In genomic region chr1:45431922-45432321, GRCm38 (mm10) we compare ENCODE assay signal across 8 mouse cellular contexts.
DNase-seq lines count a peak whose midpoint lies in the region; ATAC-seq lines count a peak whose summit lies in the region.

No protein-coding gene starts in this region.

- no peak overlapping the region for H3K4me3 ChIP-seq in kidney, embryonic 14.5 days (ENCODE audit: low read length)
- H3K4me3 ChIP-seq in liver, embryonic 16.5 days (ENCODE audit: low read depth, low read length): no peak overlapping the region

- no peaks in the 10 kb centered on the region; the same call in 1 of the 2 replicates for H3K36me3 ChIP-seq in kidney, embryonic 14.5 days (ENCODE audit: control insufficient read depth, insufficient read depth, low read length)
- no peaks in the 10 kb centered on the region for H3K36me3 ChIP-seq in liver, embryonic 16.5 days (ENCODE audit: control insufficient read depth, insufficient read depth)

- no peak overlapping the region for H3K9ac ChIP-seq in kidney, embryonic 14.5 days (ENCODE audit: low read depth, low read length)
- H3K9ac ChIP-seq in liver, embryonic 16.5 days (ENCODE audit: low read depth, low read length): no peak overlapping the region

- H3K27me3 ChIP-seq in kidney, embryonic 14.5 days (ENCODE audit: control insufficient read depth, insufficient read depth, low read length): no peaks in the 10 kb centered on the region
- no peaks in the 10 kb centered on the region for H3K27me3 ChIP-seq in liver, embryonic 16.5 days (ENCODE audit: control insufficient read depth, insufficient read depth, low read depth, low read length)

- H3K27ac ChIP-seq in kidney, embryonic 14.5 days (ENCODE audit: low read depth, low read length): no peak overlapping the region
- H3K27ac ChIP-seq in liver, embryonic 16.5 days (ENCODE audit: low read length): no peak overlapping the region

- no peaks in the 10 kb centered on the region for H3K4me1 ChIP-seq in kidney, embryonic 14.5 days (ENCODE audit: control insufficient read depth, insufficient read depth, low read length)
- no peaks in the 10 kb centered on the region for H3K4me1 ChIP-seq in liver, embryonic 16.5 days (ENCODE audit: control insufficient read depth, low read depth, low read length)

- no peak overlapping the region for H3K4me2 ChIP-seq in kidney, embryonic 14.5 days (replicated peaks; ENCODE audit: low read depth, low read length)
- no peak overlapping the region for H3K4me2 ChIP-seq in liver, embryonic 16.5 days (ENCODE audit: low read depth, low read length)

- DNase-seq in right cerebral cortex, adult 2 months (ENCODE audit: low spot score in 2 of 2): peak; percentile 26 to 31
- no peak for DNase-seq in right cerebral cortex, postnatal 4 days
- peak; percentile 1 for DNase-seq in cerebellum, adult 9-10 months
- DNase-seq in frontal cortex, postnatal 36 days (ENCODE audit: low spot score in 2 of 2): peak; percentile 6 to 31
- DNase-seq in right cerebral cortex, postnatal 10 days (ENCODE audit: low spot score in 2 of 2): peak; percentile 52 to 57
- DNase-seq in thymus, adult 18-20 months: no peak

- H3K9me3 ChIP-seq in kidney, embryonic 14.5 days (ENCODE audit: control insufficient read depth, low read length): no peaks in the 10 kb centered on the region
- H3K9me3 ChIP-seq in liver, embryonic 16.5 days (replicated peaks; ENCODE audit: control insufficient read depth, low read length): no peaks in the 10 kb centered on the region

- ATAC-seq in kidney, embryonic 14.5 days (ENCODE audit: low FRiP score, low TSS enrichment): peak; percentile 81; the same call in 1 of the 2 replicates
- peak; percentile 37; the same call in 1 of the 2 replicates for ATAC-seq in liver, embryonic 16.5 days (ENCODE audit: low read depth)

- WGBS in kidney, embryonic 14.5 days: 24% methylated on average over 3 of the region's 3 CpGs
- WGBS in liver, embryonic 16.5 days (ENCODE audit: insufficient replicate concordance): 13% methylated on average over 3 of the region's 3 CpGs

Comparison
In these comparisons a context has a peak if more than half of its experiments do, and no peak if none do; other contexts are left out.
1. DNase-seq: peak in right cerebral cortex, adult 2 months (2 of 2), cerebellum, adult 9-10 months (single experiment), frontal cortex, postnatal 36 days (2 of 2) and right cerebral cortex, postnatal 10 days (2 of 2); none in right cerebral cortex, postnatal 4 days (single experiment) and thymus, adult 18-20 months (0 of 2).